Mouse (Mus musculus) lung, adult 18-20 months (tissue): ENCODE data around the gene Mrpl9.

Experiments used
- DNase-seq, 2 experiments: peaks; one replicate each; pipeline ENCODE4 v3.0.0; 2022; ENCODE audit warnings: mixed read lengths in 2 of 2

The Mrpl9 gene

DNA sequence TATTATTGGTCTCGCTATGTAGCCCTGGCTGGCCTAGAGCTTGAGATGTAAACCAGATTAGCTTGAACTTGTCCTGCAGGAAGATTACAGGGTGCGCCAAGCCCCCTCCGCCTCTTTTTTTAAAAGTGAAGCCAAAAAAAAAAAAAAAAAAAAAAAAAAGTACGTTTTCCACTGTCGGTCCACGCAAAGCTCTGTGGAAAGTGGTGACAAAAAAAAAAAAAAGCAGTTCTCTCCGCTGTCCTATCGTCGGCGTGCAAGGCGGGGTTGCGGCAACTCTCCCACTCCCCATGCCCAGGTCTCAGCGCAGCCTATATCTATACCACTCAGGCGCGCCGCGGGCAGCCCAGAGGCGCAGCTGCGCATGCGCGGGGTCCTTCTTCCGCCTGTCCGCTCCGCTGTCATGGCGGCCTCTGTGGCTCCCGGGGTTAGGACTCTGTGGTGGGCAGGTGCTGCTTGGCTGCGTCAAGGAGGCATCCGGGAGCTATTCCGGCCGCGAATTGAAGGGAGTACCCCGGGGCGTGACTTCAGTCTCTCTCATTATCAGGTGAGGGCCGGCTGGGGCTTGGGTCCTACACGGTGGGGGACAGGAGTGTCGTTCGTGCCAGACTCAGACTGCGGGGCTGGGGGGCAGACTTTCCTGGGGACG, at the start of gene Mrpl9:
Mrpl9 (plus strand) TSS at position 368 of the 646 bp plus-strand sequence.
- peak; percentile 91 to 93 for DNase-seq

DNA sequence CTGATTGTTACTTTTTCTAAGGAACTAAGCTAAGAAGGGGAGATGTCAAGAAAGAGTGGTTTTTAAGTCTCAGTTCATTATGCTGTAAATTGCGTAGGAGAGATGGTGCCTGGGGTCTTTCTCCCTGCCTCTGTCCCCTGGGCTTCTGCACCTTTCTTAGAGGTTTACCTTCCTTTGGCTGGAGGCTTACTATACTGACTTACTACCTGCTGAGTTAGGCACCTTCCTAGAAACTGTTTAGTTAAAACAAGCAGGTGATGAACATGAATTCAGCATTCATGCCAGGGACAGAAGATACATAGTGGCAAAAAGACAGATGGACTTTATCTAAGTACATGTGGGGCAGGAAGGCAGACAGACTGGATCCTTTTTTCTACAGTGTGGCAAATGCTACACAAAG, 46.8 kb upstream of the Mrpl9 start:
- DNase-seq = no peak

DNA sequence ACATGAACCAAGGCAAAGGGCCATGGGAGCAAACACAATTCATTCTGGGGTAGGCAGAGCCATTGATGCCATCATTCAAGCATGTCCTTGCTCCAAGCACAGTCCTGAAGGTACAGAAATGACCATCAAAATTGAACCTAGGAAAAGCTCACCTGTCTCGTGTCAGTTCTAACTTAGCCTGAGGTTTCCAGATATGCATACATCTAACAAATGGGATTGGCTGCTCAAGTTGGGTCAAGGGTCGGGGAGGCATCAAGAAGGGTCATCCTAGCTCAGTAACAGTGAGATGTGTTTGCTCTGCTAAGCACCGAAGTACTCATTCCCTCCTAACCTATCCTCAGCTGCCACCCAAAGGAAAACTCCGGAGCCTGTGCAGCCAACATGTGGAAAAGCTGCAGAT, 46.3 kb upstream of the Mrpl9 start:
- DNase-seq = no peak

GRCm38 (mm10) chr3:94398217-94398616, 44.9 kb upstream of the Mrpl9 start, which contains the start of gene Lingo4:
Gene Lingo4, plus strand, starts transcription at chr3:94398517.
- no peak for DNase-seq

- DNase-seq = no peak
These were observed 44.1 kb upstream of the Mrpl9 start for GRCm38 (mm10) chr3:94398943-94399481.

- DNase-seq = no peak
These were observed 43.3 kb upstream of the Mrpl9 start for GRCm38 (mm10) chr3:94399663-94400310.

DNA sequence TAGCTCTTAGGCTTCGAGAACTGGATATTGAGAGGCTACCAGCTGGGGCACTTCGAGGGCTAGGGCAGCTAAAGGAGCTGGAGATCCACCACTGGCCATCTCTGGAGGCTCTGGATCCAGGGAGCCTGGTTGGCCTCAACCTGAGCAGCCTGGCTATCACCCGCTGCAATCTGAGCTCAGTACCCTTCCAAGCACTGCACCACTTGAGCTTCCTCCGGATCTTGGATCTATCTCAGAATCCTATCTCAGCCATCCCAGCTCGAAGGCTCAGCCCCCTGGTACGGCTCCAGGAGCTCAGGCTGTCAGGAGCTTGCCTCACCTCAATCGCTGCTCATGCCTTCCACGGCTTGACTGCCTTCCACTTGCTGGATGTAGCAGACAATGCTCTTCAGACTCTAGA, 40.7 kb upstream of the Mrpl9 start:
- DNase-seq = no peak

DNA sequence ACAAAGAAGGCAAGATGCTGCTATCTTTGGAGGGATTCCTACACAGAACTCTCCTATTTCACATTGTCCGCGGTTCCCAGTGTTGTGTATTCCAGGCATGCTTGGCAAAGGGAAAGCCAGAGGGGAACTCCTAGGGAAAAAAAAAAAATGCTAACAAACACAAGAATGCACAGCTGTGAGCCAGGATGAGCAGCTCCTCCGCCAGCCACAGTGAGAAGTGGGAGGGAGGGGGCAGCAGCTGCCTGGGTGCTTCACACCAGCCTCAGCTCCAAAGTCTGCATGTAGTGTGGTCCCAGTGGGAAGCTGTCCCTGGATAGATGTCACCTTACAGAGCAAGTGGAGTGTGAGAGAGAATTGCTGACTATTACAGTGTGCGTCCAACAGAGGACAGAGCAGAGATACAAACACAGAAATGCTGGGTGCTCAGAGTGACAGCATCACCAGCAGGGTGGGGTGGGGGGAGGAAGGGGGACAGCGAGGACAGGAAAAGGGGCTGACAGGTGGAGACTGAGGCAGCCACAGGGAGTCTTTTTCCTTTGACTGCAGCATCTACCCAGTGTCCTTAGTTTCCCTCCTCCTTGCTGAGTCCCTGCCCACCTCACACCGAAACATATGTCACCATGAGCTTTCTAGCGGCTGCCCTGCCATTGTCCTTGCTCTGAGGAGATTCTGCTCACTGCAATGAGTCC, 38.6 kb upstream of the Mrpl9 start:
- no peak for DNase-seq

DNA sequence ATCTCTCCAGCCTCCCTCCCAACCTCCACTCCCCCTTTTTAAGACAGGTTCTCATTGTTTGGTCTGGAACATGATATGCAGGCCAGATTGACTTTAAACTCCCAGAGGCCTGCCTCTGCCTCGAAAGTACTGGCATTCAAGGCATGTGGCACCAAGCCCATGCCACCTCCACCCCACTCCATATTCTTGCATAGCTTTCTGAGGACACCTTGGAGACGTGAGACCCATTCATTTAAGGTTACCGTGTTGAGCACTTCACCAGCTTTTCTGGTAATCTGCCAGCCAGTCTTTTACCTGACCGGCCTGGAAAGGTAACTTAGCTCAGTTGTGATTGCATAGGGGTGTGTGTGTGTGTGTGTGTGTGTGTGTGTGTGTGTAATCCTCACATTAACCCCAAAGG, 37.6 kb upstream of the Mrpl9 start:
- DNase-seq = peak; percentile 70 to 84

DNA sequence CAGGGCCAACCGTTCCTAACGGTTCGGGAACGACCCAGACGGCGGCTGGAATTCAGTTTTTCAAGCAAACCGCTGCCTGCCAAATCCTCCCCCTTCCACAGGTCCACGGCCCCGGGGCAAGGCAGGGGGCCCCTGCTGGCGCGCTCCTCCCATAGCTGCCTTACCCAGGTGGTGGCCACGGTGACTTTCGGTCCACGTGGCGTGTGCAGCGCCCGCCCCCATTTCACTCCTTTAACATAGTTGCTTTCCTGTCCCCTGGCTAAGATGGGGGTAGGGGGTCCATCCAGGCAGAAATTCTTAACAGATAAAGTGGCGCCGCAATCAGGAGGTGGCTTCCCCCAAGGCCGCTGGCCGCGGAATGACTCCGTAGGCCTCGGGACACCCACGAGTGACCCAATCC, 30.6 kb upstream of the Mrpl9 start:
- DNase-seq = no peak

- DNase-seq = peak; percentile 96
These were observed 30.0 kb upstream of the Mrpl9 start, which contains the start of gene Tdrkh for GRCm38 (mm10) chr3:94413031-94413679. Gene Tdrkh, plus strand, starts transcription at chr3:94413273.

DNA sequence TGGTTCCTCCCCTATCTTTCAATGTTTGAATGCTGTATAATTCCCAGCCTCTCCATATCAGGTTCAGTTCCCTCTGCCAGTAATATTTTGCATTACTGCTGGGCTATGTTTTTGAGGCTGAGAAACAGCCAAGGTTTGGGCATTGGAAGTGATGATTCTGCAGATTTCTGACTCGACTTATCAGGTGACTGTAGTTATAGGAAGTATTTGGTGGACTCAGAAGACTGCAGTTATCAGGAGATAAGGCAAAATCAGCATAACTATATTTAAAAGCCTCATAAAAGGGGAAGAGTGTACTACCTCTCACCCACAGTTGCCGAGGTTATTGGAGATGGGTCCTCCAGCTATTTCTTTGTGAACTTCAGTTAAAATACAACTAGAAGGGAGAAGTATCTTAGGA, 12.1 kb upstream of the Mrpl9 start:
- no peak for DNase-seq

DNA sequence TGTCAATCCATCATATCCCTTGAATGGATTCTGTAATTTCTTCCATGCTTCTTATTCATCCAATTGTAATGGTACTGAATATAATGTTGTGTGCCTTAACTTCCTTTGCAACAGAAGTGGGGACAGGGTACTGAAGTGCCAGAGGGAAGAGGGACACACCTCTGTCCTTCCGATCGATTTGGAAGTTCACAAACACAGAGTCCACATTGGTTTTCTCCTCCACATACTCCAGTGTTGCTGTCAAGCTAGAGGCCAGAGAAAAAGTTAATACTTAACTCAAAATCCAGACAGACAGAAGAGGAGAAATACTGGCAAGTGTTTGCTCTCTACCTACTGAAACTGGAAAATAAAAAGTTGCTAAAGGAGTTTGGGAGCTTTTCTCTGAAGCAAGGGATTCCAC, 8.8 kb upstream of the Mrpl9 start:
- DNase-seq = no peak

DNA sequence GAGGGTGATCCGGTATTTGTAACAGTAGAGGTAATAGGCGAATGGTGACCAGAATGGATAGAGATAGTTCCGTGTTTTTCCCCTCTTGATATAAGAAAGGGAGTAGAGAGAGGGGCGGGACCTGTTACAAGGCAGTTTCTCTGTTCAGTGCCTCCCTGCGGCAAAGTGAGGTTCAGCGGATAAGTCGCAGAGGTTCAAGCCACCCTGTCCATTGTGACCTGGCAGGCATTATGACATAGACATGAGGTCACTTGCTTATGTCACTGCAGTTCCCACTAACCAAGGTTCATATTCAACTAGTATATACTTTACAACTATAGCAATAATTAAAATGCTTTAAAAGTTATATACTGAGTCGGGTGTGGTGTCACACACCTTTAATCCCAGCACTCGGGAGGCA, 6.7 kb upstream of the Mrpl9 start:
- no peak for DNase-seq

GRCm38 (mm10) chr3:94441182-94441581, 1.9 kb upstream of the Mrpl9 start:
- DNase-seq = no peak

- DNase-seq = no peak
These were observed 463 bp downstream of the Mrpl9 start, which contains the start of gene Oaz3 for GRCm38 (mm10) chr3:94443597-94443964. Gene Oaz3, minus strand, starts transcription at chr3:94443915.

GRCm38 (mm10) chr3:94449377-94449776, 6.3 kb downstream of the Mrpl9 start:
- DNase-seq = no peak

DNA sequence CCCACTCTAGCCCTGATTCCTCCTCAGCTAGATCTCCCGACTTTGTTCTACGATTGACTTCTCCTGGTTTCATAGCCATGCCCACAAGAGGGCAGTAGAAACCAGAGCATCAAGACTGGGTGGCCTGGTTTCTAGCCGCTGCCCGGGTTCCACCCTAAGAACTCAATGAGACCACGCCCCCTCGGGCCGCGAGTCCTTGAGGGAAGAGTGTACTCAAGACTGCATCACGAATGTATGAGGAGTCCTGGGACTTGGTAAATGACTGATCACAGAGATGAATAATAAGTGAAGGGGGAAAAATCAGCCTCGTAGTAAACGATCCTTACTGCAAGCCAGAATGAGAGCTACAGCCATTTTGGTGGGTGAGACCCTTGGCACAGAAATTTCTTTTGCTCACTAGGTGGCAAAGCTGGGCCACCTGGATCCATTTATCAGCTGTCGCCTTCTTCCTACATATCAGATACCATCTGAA, 13.4 kb downstream of the Mrpl9 start:
- DNase-seq = peak; percentile 86 to 90

- DNase-seq = no peak
These were observed 13.9 kb downstream of the Mrpl9 start for GRCm38 (mm10) chr3:94457055-94457454.

- DNase-seq = no peak
These were observed 16.7 kb downstream of the Mrpl9 start for GRCm38 (mm10) chr3:94459834-94460233.

- peak; percentile 75 to 85 for DNase-seq
These were observed 20.9 kb downstream of the Mrpl9 start for GRCm38 (mm10) chr3:94463926-94464578.

DNA sequence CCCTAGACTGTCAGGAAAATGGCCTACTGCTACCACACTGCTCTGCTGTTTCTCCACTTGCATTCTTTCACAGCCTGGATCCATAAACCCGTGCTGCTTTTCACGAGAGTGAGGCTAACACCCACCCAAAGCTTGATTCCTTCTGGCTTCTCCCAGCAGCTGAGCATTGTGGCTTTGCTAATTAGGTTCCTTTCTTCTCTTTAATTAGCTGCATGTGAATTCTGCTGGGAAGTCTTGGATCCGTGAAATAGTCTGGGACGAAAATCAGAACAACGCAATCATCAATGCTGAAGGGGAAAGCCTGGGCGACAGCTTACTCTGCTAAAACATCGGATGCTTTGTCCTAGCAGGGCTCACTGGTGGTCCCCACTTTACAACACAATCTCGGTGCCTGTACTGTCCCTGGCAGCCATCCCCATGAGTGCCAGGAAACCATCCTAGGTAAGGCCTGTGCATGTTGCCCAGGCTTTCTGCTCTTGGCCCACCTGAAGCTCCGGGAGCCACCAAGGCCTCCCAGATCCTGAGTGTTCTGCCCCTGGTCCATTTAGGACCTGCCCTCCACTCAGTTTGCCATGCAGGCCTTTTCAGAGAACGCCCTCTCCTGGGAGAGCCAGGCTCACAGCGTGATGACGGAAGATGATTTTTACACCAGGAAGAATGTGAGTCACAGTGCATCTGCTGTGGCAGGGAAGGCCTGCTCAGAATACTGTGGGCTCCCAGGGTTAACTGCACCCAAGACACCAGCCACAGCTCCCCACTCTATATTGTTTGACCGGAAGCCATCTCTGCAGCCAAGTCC, 22.7 kb downstream of the Mrpl9 start:
- DNase-seq = no peak
